Mouse (Mus musculus) duodenum, adult 2 months (tissue): ENCODE measurements around the gene Gm21962. TPM values are rescaled to one million over a fixed set of nuclear protein-coding genes. Genes with fewer than 3 reads are reported as not detected.

Source experiments
- polyA plus RNA-seq: library from polyadenylated mRNA; depleted of rRNA; stranded (reverse); fragments of >200 nt; gene quantifications from 2 replicates; pipeline ENCODE4 v1.2.3, GENCODE M21; 2012; ENCODE audit warnings: low replicate concordance; rRNA removed

Gm21962 gene
- polyA plus RNA-seq, result not detected in 2 replicates

GRCm38 (mm10) chr3:137671224-137671623 lies at the start of gene Gm21962:
Gm21962 (plus strand) TSS chr3:137671524.

Other genes with a start within 250 kb of the Gm21962 start
- 0.09 and 0.30 TPM in 2 replicates for gene Ddit4l, start 49.9 kb upstream of the Gm21962 start, polyA plus RNA-seq
- 295 and 310 TPM in 2 replicates for gene H2afz, start 193.0 kb downstream of the Gm21962 start, polyA plus RNA-seq
- 0.72 and 0.95 TPM in 2 replicates for gene Dnajb14, start 196.2 kb downstream of the Gm21962 start, polyA plus RNA-seq
- 5.6 and 5.9 TPM in 2 replicates for gene Lamtor3, start 247.0 kb downstream of the Gm21962 start, polyA plus RNA-seq